ENCODE assay signal across 11 mouse cellular contexts in the genomic region with DNA sequence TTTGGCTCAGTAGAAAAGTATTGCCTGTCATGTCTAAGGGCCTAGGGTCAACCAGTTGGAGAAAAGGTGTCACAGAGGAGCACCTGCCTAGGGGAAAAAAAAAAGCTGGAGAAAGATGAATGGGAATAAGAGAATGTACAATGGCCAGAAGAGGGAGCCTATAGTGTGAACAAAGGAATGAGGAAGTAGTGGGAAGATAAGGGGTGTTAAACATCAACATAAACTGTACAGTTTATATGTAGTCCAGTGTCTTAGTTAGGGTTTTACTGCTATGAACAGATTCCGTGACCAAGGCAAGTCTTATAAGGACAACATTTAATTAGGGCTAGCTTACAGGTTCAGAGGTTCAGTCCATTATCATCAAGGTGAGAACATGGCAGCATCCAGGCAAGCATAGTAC.
"Had no signal": no experiment of that assay in that cellular context is flagged by ENCODE, and none has a peak within 500 bp of the region (broad histone marks: within the 10 kb centered on the region; RNA-seq: fewer than 3 reads in every experiment).

No protein-coding gene starts in this region.

- H3K27ac ChIP-seq: limb, embryonic 12.5 days; liver, embryonic 13.5 days; lung, embryonic 15.5 days; neural tube, embryonic 13.5 days had no signal

- H3K4me2 ChIP-seq: limb, embryonic 12.5 days; liver, embryonic 13.5 days; lung, embryonic 15.5 days; neural tube, embryonic 13.5 days had no signal

- H3K9me3 ChIP-seq: liver, embryonic 13.5 days; lung, embryonic 15.5 days; neural tube, embryonic 13.5 days had no signal

- H3K9ac ChIP-seq: limb, embryonic 12.5 days; liver, embryonic 13.5 days; liver, postnatal 0 days; lung, embryonic 15.5 days; neural tube, embryonic 13.5 days had no signal

- H3K36me3 ChIP-seq: limb, embryonic 12.5 days; liver, embryonic 13.5 days; lung, embryonic 15.5 days; neural tube, embryonic 13.5 days had no signal

- H3K27me3 ChIP-seq: neural tube, embryonic 13.5 days had no signal

- H3K4me3 ChIP-seq: limb, embryonic 12.5 days; liver, embryonic 13.5 days; lung, embryonic 15.5 days; neural tube, embryonic 13.5 days had no signal

- ATAC-seq: inflammation-experienced regulatory T-cells, adult 6 months; liver, postnatal 0 days had no signal

- DNase-seq: kidney, adult 18-20 months; kidney, postnatal 14 days; liver; liver, embryonic 13.5 days; liver, postnatal 0 days; lung, postnatal 14 days; thymus, postnatal 14 days had no signal
